Mouse (Mus musculus) CH12.LX (cell line): Measurements from ENCODE around the gene 1700113H08Rik.

Source experiments
- CTCF ChIP-seq, 2 experiments: IDR thresholded peaks in 1 of 2; conservative IDR thresholded peaks in 1 of 2; 2 replicates each; pipeline ENCODE4 v1.5.1; 2011 to 2012; ENCODE audit warnings: low read depth in 2 of 2, low read length in 2 of 2, improper control_type of control experiment in 1 of 2, inconsistent platforms in 1 of 2, mild to moderate bottlenecking in 1 of 2, moderate library complexity in 1 of 2
- EP300 ChIP-seq: IDR thresholded peaks from 2 replicates; pipeline ENCODE4 v1.6.1; 2011; ENCODE audit warnings: low read length, improper control_type of control experiment
- KAT2A ChIP-seq: IDR thresholded peaks from 2 replicates; pipeline ENCODE4 v1.6.1; 2012; ENCODE audit warnings: low read length, improper control_type of control experiment, inconsistent platforms; ENCODE audit not compliant: insufficient replicate concordance
- ZNF384 ChIP-seq: IDR thresholded peaks from 2 replicates; pipeline ENCODE4 v1.6.1; 2012; ENCODE audit warnings: low read depth, low read length, improper control_type of control experiment, inconsistent platforms

- TF ChIP-seq KAT2A: no peak
- no peak for TF ChIP-seq EP300
- TF ChIP-seq CTCF (conservative IDR thresholded peaks at IDR 0.05 in 1 of 2, IDR thresholded peaks at IDR 0.05 in 1 of 2; ENCODE audit: low read depth in 2 of 2, low read length in 2 of 2): peak; percentile 57 to 86
- TF ChIP-seq ZNF384: no peak
Observed at GRCm38 (mm10) chr10:87094249-87094648, 36.4 kb downstream of the 1700113H08Rik start.
